Mouse (Mus musculus) brain, embryonic 14.5 days (tissue): ENCODE measurements at regions not wholly inside any gene's neighbourhood (a gene's known extent, or its start where the extent isn't known, plus 50 kb on each side); places are given as distances from the start of the nearest gene placed in this dataset.

Source experiments
- DNase-seq: peaks from one replicate; pipeline ENCODE4 v3.0.0-alpha.2; 2011; ENCODE audit warnings: low read depth
- CTCF ChIP-seq: fragments of 200-500 bp; IDR thresholded peaks from 2 replicates; pipeline ENCODE4 v1.5.1; 2012; ENCODE audit warnings: inconsistent platforms, mild to moderate bottlenecking, moderate library complexity, borderline replicate concordance; ENCODE audit not compliant: insufficient read depth, insufficient read length; ENCODE audit errors: extremely low read depth
- POLR2A ChIP-seq: fragments of 200-500 bp; IDR thresholded peaks from 2 replicates; pipeline ENCODE4 v1.6.1; 2012; ENCODE audit warnings: mild to moderate bottlenecking, inconsistent platforms, borderline replicate concordance; ENCODE audit not compliant: poor library complexity, insufficient read depth, insufficient read length, severe bottlenecking; ENCODE audit errors: extremely low read depth

DNA sequence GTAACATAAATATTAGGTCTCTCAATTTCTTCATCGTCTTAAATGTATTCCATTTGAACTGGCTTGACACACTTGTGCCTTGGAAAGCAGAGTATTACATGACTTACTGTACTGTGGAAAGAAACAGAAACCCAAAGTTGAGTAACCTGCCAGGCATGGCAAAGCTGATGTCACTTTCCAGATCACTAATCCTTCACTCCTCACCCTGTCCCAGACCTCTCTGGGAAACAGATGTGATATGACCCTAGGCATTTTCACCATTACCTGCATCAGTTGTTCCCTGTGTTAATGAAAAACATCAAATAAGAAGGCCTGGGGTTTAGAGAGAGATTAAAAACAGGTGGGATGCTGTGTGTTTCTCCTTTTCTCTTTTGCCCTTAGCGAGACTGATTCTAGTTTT lies 161.4 kb upstream of the Gm10192 start:
- no peak for TF ChIP-seq CTCF
- no peak for TF ChIP-seq POLR2A
- DNase-seq = no peak

DNA sequence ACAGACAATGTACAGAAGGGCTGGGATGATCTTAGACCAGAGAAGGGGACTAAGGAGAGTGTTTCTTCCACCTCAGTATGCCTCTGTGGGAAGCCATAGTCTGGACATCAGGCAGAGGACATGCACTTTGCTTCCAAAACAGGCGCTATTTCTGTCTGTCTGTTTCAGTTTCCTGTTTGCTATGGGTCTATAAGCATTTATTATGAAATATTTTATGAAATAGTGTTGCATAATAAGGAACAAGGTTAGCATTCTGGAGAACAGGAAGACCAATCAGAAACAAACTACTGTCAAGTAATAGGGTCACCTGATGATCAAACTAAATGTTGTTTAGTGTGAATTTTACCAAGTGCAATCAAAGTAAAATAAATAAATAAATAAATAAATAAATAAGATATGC lies 160.4 kb upstream of the Gm10192 start:
- no peak for TF ChIP-seq POLR2A
- TF ChIP-seq CTCF = no peak
- no peak for DNase-seq
